ENCODE assay signal across 10 mouse cellular contexts in the genomic region with DNA sequence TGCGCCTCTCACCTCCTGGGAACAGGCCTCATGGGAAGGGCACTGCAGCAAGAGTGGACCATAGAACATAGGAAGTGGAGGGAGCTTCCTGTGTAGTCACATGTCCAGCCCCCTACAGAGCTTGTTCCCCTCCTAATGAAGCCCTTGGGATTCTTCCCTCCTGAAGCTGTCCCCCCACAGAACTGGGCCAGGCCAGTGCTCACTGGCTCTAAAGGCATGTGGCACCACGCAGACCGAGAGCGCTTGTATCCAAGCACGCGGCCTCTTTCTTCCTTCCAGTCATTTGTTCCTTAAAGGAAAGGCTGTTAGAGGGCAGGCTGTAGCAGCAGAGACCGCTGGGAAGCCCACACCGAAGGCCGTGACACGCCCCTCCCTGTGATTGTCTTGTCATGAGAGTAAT. TPM values are rescaled to one million over a fixed set of nuclear protein-coding genes. Genes with fewer than 3 reads are reported as not detected.
A peak's percentile ranks its signal among the peaks of the same experiment; 100 is the strongest.
DNase-seq lines count a peak whose midpoint lies in the region; ATAC-seq and TF ChIP-seq lines count a peak whose summit lies in the region.
"Had no signal": no experiment of that assay in that cellular context is flagged by ENCODE, and none has a peak within 500 bp of the region (broad histone marks: within the 10 kb centered on the region; RNA-seq: fewer than 3 reads in every experiment).

No protein-coding gene starts in this region.

- TF ChIP-seq POLR2A in ES-Bruce4 (IDR thresholded peaks at IDR 0.05; ENCODE audit: insufficient read depth, low read length), result no peak

- peaks cover 28% of the 10 kb centered on the region for H3K4me1 ChIP-seq in forebrain, embryonic 13.5 days
- peaks cover 18% of the 10 kb centered on the region for H3K4me1 ChIP-seq in forebrain, embryonic 16.5 days (replicated peaks; ENCODE audit: control insufficient read depth, insufficient read depth, low read length)
- H3K4me1 ChIP-seq in kidney, embryonic 15.5 days, result peaks cover 78% of the 10 kb centered on the region
- H3K4me1 ChIP-seq in ES-Bruce4 (ENCODE audit: control insufficient read depth, insufficient read depth, low read length), result peaks cover 13% of the 10 kb centered on the region

- TF ChIP-seq CTCF in ES-Bruce4 (IDR thresholded peaks at IDR 0.05; ENCODE audit: low read depth, low read length), result no peak

- H3K9me3 ChIP-seq in forebrain, embryonic 13.5 days (replicated peaks), result no peaks in the 10 kb centered on the region
- H3K9me3 ChIP-seq in forebrain, embryonic 16.5 days (ENCODE audit: control insufficient read depth, low read length), result no peaks in the 10 kb centered on the region
- no peaks in the 10 kb centered on the region for H3K9me3 ChIP-seq in kidney, embryonic 15.5 days (replicated peaks)
- no peaks in the 10 kb centered on the region for H3K9me3 ChIP-seq in ES-Bruce4 (replicated peaks; ENCODE audit: control insufficient read depth, insufficient read depth, low read length, poor library complexity, severe bottlenecking)
- H3K9me3 ChIP-seq: stomach, embryonic 15.5 days had no signal

- H3K36me3 ChIP-seq in forebrain, embryonic 13.5 days (ENCODE audit: poor library complexity, severe bottlenecking), result no peaks in the 10 kb centered on the region
- no peaks in the 10 kb centered on the region for H3K36me3 ChIP-seq in forebrain, embryonic 16.5 days (ENCODE audit: control insufficient read depth, insufficient read depth)
- H3K36me3 ChIP-seq in kidney, embryonic 15.5 days, result no peaks in the 10 kb centered on the region
- no peaks in the 10 kb centered on the region for H3K36me3 ChIP-seq in ES-Bruce4 (ENCODE audit: control insufficient read depth, insufficient read depth, low read length, poor library complexity, severe bottlenecking)
- H3K36me3 ChIP-seq: stomach, embryonic 15.5 days had no signal

- no peak for DNase-seq in kidney, adult 8-10 months
- DNase-seq in heart, postnatal 4 days, result peak; percentile 24
- DNase-seq in ovary, postnatal 10 days (ENCODE audit: low spot score), result no peak
- no peak for DNase-seq in thymus, postnatal 10 days (ENCODE audit: low spot score in 2 of 2)
- DNase-seq: right cerebral cortex, postnatal 14 days had no signal

- no peaks in the 10 kb centered on the region for H3K27me3 ChIP-seq in forebrain, embryonic 13.5 days
- H3K27me3 ChIP-seq in forebrain, embryonic 16.5 days (replicated peaks; ENCODE audit: control insufficient read depth, insufficient read depth, low read length), result no peaks in the 10 kb centered on the region
- H3K27me3 ChIP-seq in kidney, embryonic 15.5 days, result no peaks in the 10 kb centered on the region
- H3K27me3 ChIP-seq in ES-Bruce4 (ENCODE audit: control insufficient read depth, insufficient read depth, low read length, poor library complexity, severe bottlenecking), result no peaks in the 10 kb centered on the region
- H3K27me3 ChIP-seq: stomach, embryonic 15.5 days had no signal

- no peak overlapping the region for H3K4me2 ChIP-seq in forebrain, embryonic 13.5 days
- no peak overlapping the region for H3K4me2 ChIP-seq in forebrain, embryonic 16.5 days (ENCODE audit: low read length)
- H3K4me2 ChIP-seq in kidney, embryonic 15.5 days, result no peak overlapping the region
- H3K4me2 ChIP-seq: stomach, embryonic 15.5 days had no signal

- H3K9ac ChIP-seq in forebrain, embryonic 13.5 days, result no peak overlapping the region
- H3K9ac ChIP-seq in forebrain, embryonic 16.5 days (replicated peaks; ENCODE audit: low read depth, low read length), result no peak overlapping the region
- H3K9ac ChIP-seq in kidney, embryonic 15.5 days, result no peak overlapping the region
- H3K9ac ChIP-seq in ES-Bruce4 (ENCODE audit: low read depth, poor library complexity, severe bottlenecking), result no peak overlapping the region
- H3K9ac ChIP-seq: stomach, embryonic 15.5 days had no signal

- WGBS in forebrain, embryonic 13.5 days, result 63% methylated on average over 10 of the region's 10 CpGs
- WGBS in forebrain, embryonic 16.5 days, result 60% methylated on average over 10 of the region's 10 CpGs
- WGBS in kidney, embryonic 15.5 days, result 60% methylated on average over 10 of the region's 10 CpGs

- no peak overlapping the region for H3K4me3 ChIP-seq in forebrain, embryonic 13.5 days
- H3K4me3 ChIP-seq in forebrain, embryonic 16.5 days (replicated peaks; ENCODE audit: low read length), result no peak overlapping the region
- no peak overlapping the region for H3K4me3 ChIP-seq in kidney, embryonic 15.5 days (replicated peaks)
- H3K4me3 ChIP-seq in ES-Bruce4 (ENCODE audit: low read depth, low read length), result no peak overlapping the region
- H3K4me3 ChIP-seq: stomach, embryonic 15.5 days had no signal

- TF ChIP-seq EP300 in ES-Bruce4 (IDR thresholded peaks at IDR 0.05; ENCODE audit: insufficient read depth, low read depth, low read length), result 0 out of 2 replicates have a peak, but pooled peaks have one; percentile 25

- ATAC-seq in forebrain, embryonic 13.5 days, result no peak
- ATAC-seq in forebrain, embryonic 16.5 days, result no peak
- ATAC-seq in kidney, embryonic 15.5 days (replicated peaks; ENCODE audit: low FRiP score), result no peak

- H3K27ac ChIP-seq in forebrain, embryonic 13.5 days, result peak overlapping the region; percentile 2; the same call in 1 of the 2 replicates
- no peak overlapping the region for H3K27ac ChIP-seq in forebrain, embryonic 16.5 days (ENCODE audit: low read length)
- H3K27ac ChIP-seq in kidney, embryonic 15.5 days, result peak overlapping the region; percentile 19; the same call in 1 of the 2 replicates
- peak overlapping the region; percentile 33 for H3K27ac ChIP-seq in ES-Bruce4 (ENCODE audit: insufficient read depth, low read length)
- H3K27ac ChIP-seq: stomach, embryonic 15.5 days had no signal

RNA-seq across cellular contexts. Expression of gene Foxk1, which starts 26.6 kb away (rescaled TPM):
- polyA plus RNA-seq in forebrain, embryonic 13.5 days (2015; fragmentation: Nextera tagmentation; extraction: Ambion mirVana), result 3.1 and 3.3 TPM in 2 replicates
- polyA plus RNA-seq in forebrain, embryonic 16.5 days (2015; fragmentation: Nextera tagmentation; extraction: Ambion mirVana), result 4.1 and 4.6 TPM in 2 replicates
- polyA plus RNA-seq in kidney, embryonic 15.5 days (2015; fragmentation: Nextera tagmentation; extraction: Ambion mirVana), result 6.4 and 7.7 TPM in 2 replicates
- polyA plus RNA-seq in ES-Bruce4 (2011; ENCODE audit: insufficient read depth, insufficient read length, low read depth, missing spikeins), result 17.7 and 18.6 TPM in 2 replicates
- total RNA-seq in heart, postnatal 4 days (2021), result 10 to 100 TPM; 18.2 to 19.0 TPM

RNA-seq across cellular contexts. Expression of gene Ap5z1, which starts 35.9 kb away (rescaled TPM):
- 12.0 and 12.2 TPM in 2 replicates for polyA plus RNA-seq in forebrain, embryonic 13.5 days (2015; fragmentation: Nextera tagmentation; extraction: Ambion mirVana)
- polyA plus RNA-seq in forebrain, embryonic 16.5 days (2015; fragmentation: Nextera tagmentation; extraction: Ambion mirVana), result 14.8 and 16.9 TPM in 2 replicates
- polyA plus RNA-seq in kidney, embryonic 15.5 days (2015; fragmentation: Nextera tagmentation; extraction: Ambion mirVana), result 10.2 and 12.9 TPM in 2 replicates
- 6.9 and 7.9 TPM in 2 replicates for polyA plus RNA-seq in ES-Bruce4 (2011; ENCODE audit: insufficient read depth, insufficient read length, low read depth, missing spikeins)
- total RNA-seq in heart, postnatal 4 days (2021), result 1 to 10 TPM; 6.0 to 8.2 TPM
